Mouse (Mus musculus): Measurements from ENCODE around the gene Gm5129. TPM values are rescaled to one million over a fixed set of nuclear protein-coding genes. Genes with fewer than 3 reads are reported as not detected.
"Not testable (repeated sequence)": the region's sequence is repeated elsewhere in the genome, so short reads cannot be mapped to it uniquely, and the experiment has no call there.

Gm5129 gene
- not detected for total RNA-seq (2021)
- long read RNA-seq, experiment 1: 0 reads
- long read RNA-seq, experiment 2: 0 reads

DNA sequence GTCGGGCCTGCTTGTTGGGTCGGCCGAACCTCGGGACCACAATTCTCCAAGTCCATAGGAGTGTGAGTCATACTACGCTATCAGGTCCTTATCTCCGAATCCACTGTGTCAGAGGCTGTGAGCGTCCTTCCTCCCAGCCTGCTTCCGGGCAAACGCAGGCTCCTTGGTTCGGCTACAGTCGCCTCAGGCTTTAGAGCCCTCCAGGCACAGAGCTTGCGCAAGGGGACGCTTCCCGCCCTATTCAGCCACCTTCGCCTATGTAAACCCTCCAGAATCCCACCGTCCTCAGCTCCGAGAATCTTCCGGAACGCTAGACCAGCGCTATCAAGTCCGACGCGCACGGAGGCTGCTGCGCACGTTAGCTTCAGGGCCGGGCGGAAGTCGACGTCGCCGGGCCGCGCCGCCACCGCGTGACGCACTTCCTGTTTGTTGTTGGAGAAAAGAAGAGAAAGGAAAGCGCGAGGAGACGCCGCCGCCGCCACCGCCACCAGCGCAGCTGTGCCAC, at the start of gene Gm5129, which contains the start of gene Dnajb6:
Gm5129 (minus strand) TSS at position 380 of the 505 bp plus-strand sequence.
Dnajb6 (plus strand) TSS at position 132 of the 505 bp plus-strand sequence.
- intact Hi-C loops (cut with DNase I): no loop called here
- DNase-seq (ENCODE audit: low spot score in 2 of 2): peak; percentile 98 to 99

DNA sequence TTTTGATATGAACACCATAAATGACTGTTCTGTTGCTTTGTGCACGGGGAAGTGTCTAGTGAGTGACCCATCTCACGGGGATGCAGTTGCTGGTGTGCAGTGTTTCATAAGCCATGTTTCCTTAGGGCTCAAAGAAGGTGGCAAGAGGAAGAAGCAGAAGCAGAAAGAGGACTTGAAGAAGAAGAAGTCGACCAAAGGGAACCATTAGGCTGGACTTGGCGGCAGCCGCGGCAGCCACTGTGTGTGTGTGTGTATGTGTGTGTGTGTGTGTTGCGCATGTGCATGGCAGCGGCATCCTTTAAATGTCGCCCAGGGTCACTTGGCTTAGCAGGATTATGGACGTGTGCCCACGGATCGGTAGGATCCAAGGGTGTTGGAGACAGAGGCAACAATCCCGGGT, 49.2 kb upstream of the Gm5129 start:
- intact Hi-C loops (cut with DNase I): not testable (repeated sequence)

DNA sequence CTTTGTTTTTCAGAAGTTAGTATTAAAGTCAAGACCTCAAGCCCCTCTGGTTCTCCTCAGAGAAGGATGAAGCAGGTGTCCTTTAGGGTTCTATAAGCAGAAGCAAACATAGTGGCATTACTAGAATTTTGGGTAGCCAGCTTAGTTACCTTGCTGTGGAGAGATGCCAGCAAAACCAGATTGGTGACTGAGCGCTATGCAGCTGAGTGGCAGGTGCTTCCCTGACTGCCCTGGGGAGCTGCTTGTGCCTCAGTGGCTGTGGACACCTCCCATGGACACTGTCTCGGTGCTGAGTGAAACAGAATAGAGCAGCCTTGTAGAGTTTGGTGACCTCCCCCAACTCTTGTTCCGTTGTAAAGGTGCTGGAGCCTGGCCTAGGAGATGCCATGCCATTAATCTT, 46.5 kb upstream of the Gm5129 start:
- DNase-seq (ENCODE audit: low spot score in 2 of 2): no peak
- intact Hi-C loops (cut with DNase I): no loop called here

More for the DNA sequence above, 49.2 kb upstream of the Gm5129 start:
- not testable (repeated sequence) for DNase-seq (ENCODE audit: low spot score in 2 of 2)

DNA sequence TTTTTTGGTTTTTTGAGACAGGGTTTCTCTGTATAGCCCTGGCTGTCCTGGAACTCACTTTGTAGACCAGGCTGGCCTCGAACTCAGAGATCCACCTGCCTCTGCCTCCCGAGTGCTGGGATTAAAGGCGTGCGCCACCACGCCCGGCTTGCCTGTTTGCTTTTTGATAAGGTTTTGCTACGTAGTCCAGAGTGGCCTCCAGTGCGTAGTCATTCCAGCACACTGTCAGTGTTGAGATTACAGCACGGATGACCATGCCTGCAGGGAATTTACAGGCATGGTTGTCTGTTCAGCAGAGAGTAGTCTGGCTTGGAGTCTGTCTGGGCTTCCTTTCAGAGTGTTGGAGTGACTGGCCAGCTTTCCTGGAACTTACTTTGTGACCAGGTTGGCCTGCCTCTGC, 44.0 kb upstream of the Gm5129 start:
- DNase-seq (ENCODE audit: low spot score in 2 of 2); intact Hi-C loops (cut with DNase I): not testable (repeated sequence)

DNA sequence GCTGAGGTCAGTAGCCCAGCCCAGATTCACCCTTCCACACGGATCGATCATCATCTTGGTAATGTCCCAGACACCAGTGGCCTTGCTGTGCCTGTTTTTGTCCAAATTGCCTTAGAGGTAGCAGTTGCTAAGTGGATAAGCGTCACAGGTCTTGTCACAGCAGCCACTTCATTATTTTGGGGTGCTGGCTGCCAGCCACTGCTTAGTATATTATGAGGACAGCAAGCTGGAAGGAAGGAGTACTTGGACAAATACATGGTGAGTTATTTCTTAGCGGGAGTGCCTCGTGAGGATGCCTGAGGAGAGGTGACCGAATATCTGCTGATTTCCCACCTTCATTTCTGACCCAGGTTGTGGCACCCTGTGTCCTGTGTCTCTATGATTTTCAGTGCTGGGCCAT, 42.3 kb upstream of the Gm5129 start:
- DNase-seq (ENCODE audit: low spot score in 2 of 2): peak in 1 of 2 experiments; percentile 29
- intact Hi-C loops (cut with DNase I): no loop called here

DNA sequence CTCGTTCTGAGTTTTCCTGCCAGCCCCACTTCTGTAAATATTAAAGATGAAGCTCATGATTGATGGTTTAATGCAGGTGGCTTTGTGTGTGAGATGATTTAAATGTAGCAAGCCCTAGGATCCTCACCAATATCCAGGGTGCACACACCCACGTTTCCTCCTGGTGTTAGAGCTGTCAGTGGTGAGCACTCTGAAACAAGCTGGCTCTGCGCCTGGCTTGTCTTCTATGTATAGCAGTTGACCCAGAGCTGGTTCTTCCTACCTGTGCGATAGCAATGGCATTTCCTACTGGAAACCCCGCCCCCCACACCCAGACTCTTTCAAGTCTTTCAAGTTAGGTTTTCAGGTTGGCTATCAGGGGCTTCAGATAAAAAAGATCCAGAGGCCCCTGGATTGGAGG, 39.7 kb upstream of the Gm5129 start:
- DNase-seq (ENCODE audit: low spot score in 2 of 2): peak; percentile 34 to 41
- intact Hi-C loops (cut with DNase I): no loop called here

DNA sequence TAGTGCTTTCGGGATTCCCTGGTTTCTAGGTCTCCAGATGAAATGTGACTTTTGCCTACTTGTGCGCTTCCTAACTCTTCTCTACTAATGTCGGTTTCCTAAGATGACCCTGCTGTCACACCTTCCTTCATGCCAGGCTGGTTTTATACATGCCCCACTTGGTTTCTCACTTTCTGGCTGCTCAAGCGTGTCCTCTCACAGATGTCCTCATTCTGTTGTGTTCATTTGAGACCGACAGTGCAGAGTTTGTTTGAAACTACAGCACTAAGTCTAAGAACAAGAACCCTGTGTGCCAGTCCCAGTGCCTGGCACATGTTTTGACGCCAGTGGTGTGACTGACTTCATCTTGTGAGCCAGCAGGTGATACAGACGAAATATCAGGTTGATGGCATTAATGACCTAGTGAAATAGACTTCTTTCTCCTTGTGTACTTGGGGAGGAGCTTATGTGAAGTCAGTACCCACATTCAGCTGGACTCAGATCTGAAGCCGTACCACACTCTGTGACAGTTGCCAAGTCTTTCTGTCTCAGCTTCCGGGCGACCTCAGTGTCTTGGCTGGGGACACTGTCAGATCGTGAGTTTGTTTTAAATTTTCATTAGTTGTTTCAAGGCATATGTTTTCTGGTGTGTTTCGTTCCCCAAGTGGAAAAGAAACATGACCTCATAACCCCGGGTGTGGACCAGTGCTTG, 37.9 kb upstream of the Gm5129 start:
- intact Hi-C loops (cut with DNase I): no loop called here
- peak in 1 of 2 experiments; percentile 23 for DNase-seq (ENCODE audit: low spot score in 2 of 2)

DNA sequence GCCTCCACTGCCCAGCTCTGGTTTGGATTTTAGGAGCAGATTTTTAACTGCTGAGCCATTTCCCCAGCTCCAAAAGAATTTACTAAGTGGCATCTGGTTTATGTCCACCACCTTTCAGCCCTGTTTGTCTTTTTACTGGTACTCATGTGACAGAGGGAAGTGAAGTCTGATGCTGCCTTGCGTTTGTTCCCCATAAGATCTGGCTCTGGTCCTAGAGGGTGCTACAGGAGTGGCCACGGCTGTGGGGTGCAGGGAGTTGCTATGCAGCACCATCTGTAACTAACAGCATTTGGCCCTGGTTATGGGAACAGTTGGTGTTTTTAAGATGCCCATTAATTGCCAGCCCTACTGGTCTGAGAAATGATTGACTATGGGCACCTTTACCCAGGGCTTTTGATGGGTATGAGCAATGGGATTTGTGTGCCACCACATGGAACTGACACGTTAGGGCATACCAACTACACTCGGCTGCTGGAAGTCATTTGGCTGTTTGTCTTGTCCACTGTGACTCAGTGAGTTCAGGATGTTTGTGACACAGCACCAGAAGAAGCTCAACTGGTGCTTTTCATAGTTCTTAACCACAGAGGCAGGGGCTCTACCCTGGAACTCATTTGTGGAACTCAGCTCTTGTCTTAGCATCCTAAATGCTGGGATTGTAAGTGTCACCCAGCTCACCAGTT, 37.1 kb upstream of the Gm5129 start:
- peak in 1 of 2 experiments; percentile 25 for DNase-seq (ENCODE audit: low spot score in 2 of 2)
- intact Hi-C loops (cut with DNase I): no loop called here

DNA sequence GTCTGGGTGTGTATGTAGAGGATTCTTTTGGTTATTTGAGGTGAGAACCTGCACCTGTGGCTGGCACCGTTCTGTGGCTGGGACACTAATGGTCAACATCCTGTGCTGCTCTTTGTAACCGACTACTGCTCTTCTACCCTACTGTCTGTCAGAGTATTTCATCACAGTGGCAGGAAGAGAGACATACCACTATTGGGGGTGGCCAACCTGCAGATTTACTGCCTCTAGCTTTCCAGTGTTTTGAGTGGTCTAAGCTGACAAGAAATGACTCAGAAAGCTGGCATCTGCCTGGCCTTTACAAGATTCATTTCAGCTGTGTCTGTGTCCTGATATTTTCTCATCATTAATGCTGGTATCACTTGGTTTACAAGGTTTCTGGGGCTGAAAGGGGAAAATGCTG, 36.3 kb upstream of the Gm5129 start:
- DNase-seq (ENCODE audit: low spot score in 2 of 2): no peak
- intact Hi-C loops (cut with DNase I): no loop called here

DNA sequence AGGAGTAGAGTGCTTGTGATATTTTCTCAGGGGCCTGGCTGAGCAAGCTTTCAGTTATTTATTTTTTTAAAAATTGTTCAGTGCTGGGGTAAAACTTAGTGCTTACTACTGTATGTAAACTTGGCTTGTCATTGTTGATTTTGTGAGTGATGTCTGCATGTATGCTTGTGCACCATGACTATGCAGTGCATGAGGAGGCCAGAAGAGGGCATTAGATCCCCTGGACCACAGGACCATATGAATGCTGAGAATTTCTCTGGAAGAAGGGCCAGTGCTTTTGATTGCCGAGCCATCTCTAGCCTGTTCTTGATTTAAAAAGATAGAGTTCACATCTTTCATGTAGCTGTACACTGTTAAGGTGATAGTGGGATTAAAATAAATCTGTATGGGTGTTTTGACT, 35.2 kb upstream of the Gm5129 start:
- intact Hi-C loops (cut with DNase I): no loop called here
- no peak for DNase-seq (ENCODE audit: low spot score in 2 of 2)

DNA sequence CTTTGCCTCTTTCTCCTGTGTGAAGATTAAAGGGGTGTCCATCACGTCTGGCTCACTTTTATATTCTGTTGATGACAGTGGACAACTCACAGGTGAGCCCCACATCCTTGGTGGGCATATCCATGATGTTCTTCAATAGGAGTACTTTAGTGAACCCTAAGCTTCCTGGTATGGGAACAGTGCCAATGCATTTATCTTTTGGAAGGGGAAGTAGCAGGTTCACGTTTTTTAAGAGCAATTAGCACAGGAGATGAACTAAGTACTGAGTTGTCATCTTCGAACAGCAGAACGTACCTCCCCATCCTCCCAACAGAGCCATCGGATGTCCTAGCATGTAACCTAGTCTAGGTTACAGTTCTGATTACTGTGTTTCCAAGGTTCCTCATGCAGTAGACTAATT, 23.6 kb upstream of the Gm5129 start:
- DNase-seq (ENCODE audit: low spot score in 2 of 2): no peak
- intact Hi-C loops (cut with DNase I): no loop called here

DNA sequence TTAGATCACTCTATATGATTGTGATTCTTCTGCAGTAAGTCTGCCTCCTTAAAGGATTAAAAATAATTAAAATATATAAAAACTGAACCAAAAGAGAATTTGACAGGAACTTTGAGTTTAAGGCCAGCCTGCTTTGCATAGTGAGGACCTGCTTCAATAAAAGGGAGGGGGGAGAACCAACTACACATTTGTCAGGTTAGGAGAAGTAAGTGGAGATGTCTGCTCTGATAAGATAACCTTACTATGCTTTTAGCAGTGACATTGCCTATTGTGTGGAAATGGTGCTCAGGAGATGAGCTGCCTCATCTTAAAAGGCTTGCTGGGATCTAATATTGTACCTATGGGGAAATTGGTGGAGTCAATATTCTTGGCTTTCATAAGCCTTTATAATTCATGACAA, 17.2 kb upstream of the Gm5129 start:
- intact Hi-C loops (cut with DNase I): no loop called here
- DNase-seq (ENCODE audit: low spot score in 2 of 2): no peak

DNA sequence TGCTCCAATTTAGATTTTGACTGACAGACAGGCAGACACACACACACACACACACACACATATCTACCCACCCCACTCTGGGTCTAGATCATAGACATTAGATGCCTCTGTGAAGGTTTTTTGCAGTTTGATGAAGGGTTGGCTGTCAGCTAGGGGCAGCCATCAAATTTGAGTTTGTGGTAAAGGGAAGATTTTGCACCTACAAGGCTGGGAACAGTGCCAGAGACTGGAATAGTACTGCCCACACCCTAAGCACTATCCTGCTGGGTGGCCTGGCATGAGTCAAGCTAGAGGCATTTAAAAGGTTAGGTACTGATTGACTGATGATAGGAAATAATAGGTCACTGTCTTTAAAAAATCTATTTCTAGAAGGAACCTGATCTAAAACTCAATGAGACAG, 15.6 kb upstream of the Gm5129 start:
- intact Hi-C loops (cut with DNase I): no loop called here

DNA sequence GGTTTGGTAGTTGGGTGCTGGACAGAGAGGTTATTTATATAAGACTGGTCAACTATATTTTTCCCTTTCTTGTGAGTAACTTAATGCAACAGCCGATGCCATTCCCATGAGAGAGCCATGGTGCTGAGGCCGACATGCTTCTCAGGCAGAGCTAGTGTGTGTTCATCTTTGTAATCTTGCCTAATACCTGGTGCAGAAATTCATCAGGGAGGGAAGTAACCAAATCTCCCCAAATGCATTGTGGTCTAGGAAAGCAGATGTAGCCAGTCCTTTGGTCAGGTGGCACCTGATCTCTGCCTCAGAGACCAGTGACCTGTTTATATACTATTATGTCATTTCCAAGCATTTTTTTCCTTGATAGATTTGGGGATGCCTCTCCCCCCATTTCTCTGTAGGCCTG, 11.9 kb upstream of the Gm5129 start:
- DNase-seq (ENCODE audit: low spot score in 2 of 2): no peak
- intact Hi-C loops (cut with DNase I): no loop called here

More for the DNA sequence above, 15.6 kb upstream of the Gm5129 start:
- peak in 1 of 2 experiments; percentile 37 for DNase-seq (ENCODE audit: low spot score in 2 of 2)

DNA sequence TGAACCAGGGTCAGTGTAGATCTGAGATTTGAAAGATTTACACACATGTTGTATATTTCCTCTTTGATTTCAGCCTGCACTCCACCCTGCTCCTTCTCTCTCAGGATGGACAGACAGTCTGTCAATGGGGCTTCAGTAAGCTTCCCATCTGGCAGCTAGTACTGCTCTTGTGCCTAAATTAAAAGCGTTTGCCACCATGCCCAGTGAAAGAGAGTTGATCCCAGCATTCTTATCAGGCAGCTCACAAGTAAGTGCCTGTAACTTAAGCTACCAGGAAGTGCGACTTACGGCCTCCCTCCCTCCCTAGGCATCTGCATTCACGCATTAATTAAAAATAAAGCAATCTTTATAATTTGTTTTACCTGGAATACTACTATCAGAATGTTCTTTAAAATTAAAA, 5.4 kb upstream of the Gm5129 start:
- no peak for DNase-seq (ENCODE audit: low spot score in 2 of 2)
- intact Hi-C loops (cut with DNase I): no loop called here

DNA sequence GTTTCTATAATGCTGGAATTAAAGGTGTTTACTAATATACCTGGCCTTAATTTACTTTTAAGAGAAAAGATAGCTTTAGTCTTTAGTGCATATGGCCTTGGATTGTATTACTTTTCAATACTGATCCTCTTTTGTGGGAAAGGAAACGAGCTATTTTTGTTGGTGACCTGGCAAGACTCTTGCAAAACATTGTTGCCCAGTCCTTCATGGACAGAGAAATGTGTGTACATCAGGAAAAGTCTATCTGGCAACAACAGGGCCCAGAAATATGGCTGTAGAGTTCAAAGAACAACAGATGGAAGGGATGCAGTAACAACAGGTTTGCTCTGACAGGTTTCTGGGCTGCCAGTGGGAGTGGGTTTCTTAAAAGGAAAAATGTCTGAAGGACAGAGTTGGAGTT, 4.9 kb upstream of the Gm5129 start:
- no peak for DNase-seq (ENCODE audit: low spot score in 2 of 2)
- intact Hi-C loops (cut with DNase I): no loop called here

DNA sequence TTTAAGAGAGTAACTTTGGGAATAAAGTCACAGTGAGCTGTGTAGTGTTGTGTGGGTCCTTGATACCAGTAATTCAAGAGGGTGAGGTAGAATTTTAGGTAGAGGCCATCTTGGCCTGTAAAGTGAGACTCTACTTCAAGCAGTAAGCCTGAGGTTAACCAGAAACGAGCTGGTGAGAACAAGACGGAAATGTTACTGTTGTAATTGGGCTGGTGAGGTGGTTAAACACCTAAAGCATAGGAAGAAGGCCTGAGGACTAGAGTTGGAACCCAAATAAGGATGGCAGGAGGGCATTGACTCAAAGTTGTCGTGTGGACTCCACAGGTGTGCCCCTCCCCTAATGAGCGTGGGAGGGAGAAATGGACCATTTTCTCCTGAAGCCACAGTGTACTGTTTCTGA, 2.3 kb upstream of the Gm5129 start:
- DNase-seq (ENCODE audit: low spot score in 2 of 2): no peak
- intact Hi-C loops (cut with DNase I): no loop called here

DNA sequence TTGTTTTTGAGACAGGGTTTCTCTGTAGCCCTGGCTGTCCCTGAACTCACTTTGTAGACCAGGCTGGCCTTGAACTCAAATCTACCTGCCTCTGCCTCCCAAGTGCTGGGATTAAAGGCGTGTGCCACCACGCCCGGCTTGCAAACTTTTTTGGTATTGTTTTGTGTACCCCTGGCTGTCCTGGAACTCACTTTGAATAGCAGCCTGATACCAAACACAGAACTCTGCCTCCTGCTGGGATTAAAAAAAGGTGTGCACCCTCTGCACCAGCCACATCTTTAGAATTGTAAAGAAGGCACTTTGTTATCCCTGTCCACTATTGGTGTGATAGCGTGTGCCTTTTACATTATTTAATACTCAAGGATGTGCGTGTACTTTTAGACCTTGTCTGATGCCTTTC, 1.7 kb upstream of the Gm5129 start:
- DNase-seq (ENCODE audit: low spot score in 2 of 2): no peak
- intact Hi-C loops (cut with DNase I): no loop called here

DNA sequence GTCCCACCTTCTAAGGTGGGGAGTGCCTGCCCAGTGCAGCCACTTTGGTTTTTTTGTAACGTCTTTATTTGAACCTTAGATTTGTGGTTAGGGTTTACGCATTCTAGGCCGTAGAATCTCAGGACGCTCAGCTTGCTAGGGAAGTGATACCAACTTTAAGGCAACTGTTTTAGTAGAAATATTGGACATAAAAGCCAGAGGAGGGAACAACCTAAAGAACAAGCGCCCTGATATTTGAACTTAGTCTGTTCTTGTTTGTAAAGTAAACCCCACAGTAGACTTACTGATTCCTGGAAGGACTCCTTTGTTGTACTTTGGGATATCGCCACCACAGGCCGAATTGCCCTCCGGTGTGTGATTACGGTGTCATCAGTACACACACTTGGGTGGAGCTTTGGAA, 1.2 kb upstream of the Gm5129 start:
- intact Hi-C loops (cut with DNase I): no loop called here
- DNase-seq (ENCODE audit: low spot score in 2 of 2): no peak

DNA sequence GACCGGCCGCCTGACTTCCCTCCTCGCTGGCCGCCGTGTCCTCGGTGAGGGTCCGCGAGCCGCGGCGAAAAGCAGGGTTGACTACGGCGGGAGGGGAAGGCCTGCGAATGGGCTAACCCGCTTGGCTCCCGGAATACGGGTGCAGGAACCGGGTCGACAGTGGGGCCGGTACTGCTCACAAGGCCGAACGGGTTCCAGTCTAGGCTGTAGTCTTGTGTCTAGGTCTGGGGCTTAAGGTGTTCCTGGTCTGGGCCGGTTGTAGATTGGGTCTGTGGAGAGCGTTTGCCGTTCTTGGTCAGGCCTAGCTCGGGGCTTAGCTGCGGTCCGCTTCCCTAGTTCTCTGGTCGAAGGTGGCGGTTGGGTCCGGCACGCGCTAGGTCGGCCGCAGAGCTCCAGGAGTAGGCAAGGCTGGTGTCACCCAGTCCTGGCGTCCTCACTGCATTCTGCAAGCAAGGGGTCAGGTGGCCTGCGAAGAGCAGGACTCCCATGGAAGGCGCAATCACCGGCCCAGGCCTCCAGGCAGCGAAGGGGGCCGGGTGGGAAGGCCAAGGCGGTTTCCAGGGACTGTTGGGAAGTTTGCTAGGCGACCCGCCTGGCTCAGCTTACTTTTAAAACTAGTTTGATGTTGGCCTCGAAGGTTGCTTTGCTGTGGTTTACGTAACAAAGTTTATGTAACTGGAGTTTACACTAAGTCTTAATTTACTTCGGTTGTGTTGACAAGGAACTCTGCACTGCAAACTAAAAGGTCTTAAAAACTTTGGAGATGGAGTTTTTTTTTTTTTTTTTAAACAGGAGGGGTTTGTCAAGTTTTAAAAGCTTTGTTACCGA, 551 bp upstream of the Gm5129 start:
- intact Hi-C loops (cut with DNase I): no loop called here
- DNase-seq (ENCODE audit: low spot score in 2 of 2): peak; percentile 37 to 51

Data from left cerebral cortex, postnatal 14 days (tissue).